Mouse (Mus musculus): ENCODE measurements around the gene Cpne7.

Gene Cpne7

GRCm38 (mm10) chr8:123113908-123114469 lies 3.2 kb upstream of the Cpne7 start:
- no peak for DNase-seq (ENCODE audit: low read depth in 1 of 2, low spot score in 2 of 2)

- DNase-seq (ENCODE audit: low read depth in 1 of 2, low spot score in 2 of 2), result no peak
Measured at GRCm38 (mm10) chr8:123114644-123115043, 2.5 kb upstream of the Cpne7 start.

GRCm38 (mm10) chr8:123117744-123118143 lies 570 bp downstream of the Cpne7 start:
- DNase-seq (ENCODE audit: low read depth in 1 of 2, low spot score in 2 of 2), result no peak

GRCm38 (mm10) chr8:123122059-123122458 lies 4.9 kb downstream of the Cpne7 start:
- no peak for DNase-seq (ENCODE audit: low read depth in 1 of 2, low spot score in 2 of 2)

GRCm38 (mm10) chr8:123122670-123123069 lies 5.5 kb downstream of the Cpne7 start:
- no peak for DNase-seq (ENCODE audit: low read depth in 1 of 2, low spot score in 2 of 2)

GRCm38 (mm10) chr8:123126193-123126816 lies 9.1 kb downstream of the Cpne7 start:
- DNase-seq (ENCODE audit: low read depth in 1 of 2, low spot score in 2 of 2), result no peak

GRCm38 (mm10) chr8:123131041-123131440 lies 13.9 kb downstream of the Cpne7 start:
- DNase-seq (ENCODE audit: low read depth in 1 of 2, low spot score in 2 of 2), result no peak

- no peak for DNase-seq (ENCODE audit: low read depth in 1 of 2, low spot score in 2 of 2)
Measured at GRCm38 (mm10) chr8:123132953-123133352, 15.8 kb downstream of the Cpne7 start.

GRCm38 (mm10) chr8:123134149-123134713 lies 17.1 kb downstream of the Cpne7 start:
- DNase-seq (ENCODE audit: low read depth in 1 of 2, low spot score in 2 of 2), result no peak

- no peak for DNase-seq (ENCODE audit: low read depth in 1 of 2, low spot score in 2 of 2)
Measured at GRCm38 (mm10) chr8:123135406-123135805, 18.2 kb downstream of the Cpne7 start.

GRCm38 (mm10) chr8:123135806-123136205 lies 18.6 kb downstream of the Cpne7 start:
- DNase-seq (ENCODE audit: low read depth in 1 of 2, low spot score in 2 of 2), result no peak

GRCm38 (mm10) chr8:123136287-123136686 lies 19.1 kb downstream of the Cpne7 start:
- DNase-seq (ENCODE audit: low read depth in 1 of 2, low spot score in 2 of 2), result no peak

- DNase-seq (ENCODE audit: low read depth in 1 of 2, low spot score in 2 of 2), result no peak
Measured at GRCm38 (mm10) chr8:123137645-123138077, 20.5 kb downstream of the Cpne7 start.

GRCm38 (mm10) chr8:123138741-123139140 lies 21.6 kb downstream of the Cpne7 start:
- no peak for DNase-seq (ENCODE audit: low read depth in 1 of 2, low spot score in 2 of 2)

- DNase-seq (ENCODE audit: low read depth in 1 of 2, low spot score in 2 of 2), result no peak
Measured at GRCm38 (mm10) chr8:123141741-123142462, 24.7 kb downstream of the Cpne7 start.

GRCm38 (mm10) chr8:123145279-123145678 lies 28.1 kb downstream of the Cpne7 start:
- DNase-seq (ENCODE audit: low read depth in 1 of 2, low spot score in 2 of 2), result no peak

- no peak for DNase-seq (ENCODE audit: low read depth in 1 of 2, low spot score in 2 of 2)
Measured at GRCm38 (mm10) chr8:123146390-123146789, 29.2 kb downstream of the Cpne7 start.

GRCm38 (mm10) chr8:123150737-123151171 lies 33.6 kb downstream of the Cpne7 start:
- DNase-seq (ENCODE audit: low read depth in 1 of 2, low spot score in 2 of 2), result no peak

GRCm38 (mm10) chr8:123155177-123155576 lies 38.0 kb downstream of the Cpne7 start:
- no peak for DNase-seq (ENCODE audit: low read depth in 1 of 2, low spot score in 2 of 2)

GRCm38 (mm10) chr8:123156070-123156773 lies 39.0 kb downstream of the Cpne7 start:
- DNase-seq (ENCODE audit: low read depth in 1 of 2, low spot score in 2 of 2), result no peak

- no peak for DNase-seq (ENCODE audit: low read depth in 1 of 2, low spot score in 2 of 2)
Measured at GRCm38 (mm10) chr8:123157888-123158465, 40.8 kb downstream of the Cpne7 start, which contains the start of gene Sult5a1. Gene Sult5a1 (minus strand): TSS chr8:123158315.
